Mouse (Mus musculus) CH12.LX (cell line): ENCODE data around the gene Arhgap25. TPM values are rescaled to one million over a fixed set of nuclear protein-coding genes. Genes with fewer than 3 reads are reported as not detected.

Source experiments
- DNase-seq: peaks from one replicate; pipeline ENCODE4 v3.0.0-alpha.2; 2013; ENCODE audit errors: extremely low read depth
- H3K27ac ChIP-seq: 2 replicates; pipeline ENCODE4 v1.5.1; 2012; ENCODE audit warnings: low read depth, mild to moderate bottlenecking, control low read depth, moderate library complexity; ENCODE audit not compliant: insufficient read depth
- H3K27me3 ChIP-seq: replicated peaks from 2 replicates; pipeline ENCODE3; 2012; ENCODE audit warnings: inconsistent platforms
- H3K36me3 ChIP-seq, 2 experiments: replicated peaks in 1 of 2; 2 replicates each; pipeline versions ENCODE3 to v1.6.1; 2012; ENCODE audit warnings: inconsistent platforms in 1 of 2, low read length in 1 of 2, mild to moderate bottlenecking in 1 of 2, mixed read lengths in 1 of 2, moderate library complexity in 1 of 2; ENCODE audit not compliant: control insufficient read depth in 1 of 2, insufficient read depth in 1 of 2
- H3K4me1 ChIP-seq, 2 experiments: 2 replicates each; pipeline ENCODE4 v1.6.1; 2012; ENCODE audit warnings: inconsistent platforms in 1 of 2, moderate library complexity in 1 of 2; ENCODE audit not compliant: insufficient read depth in 2 of 2, control insufficient read depth in 1 of 2
- H3K4me2 ChIP-seq: 2 replicates; pipeline ENCODE4 v1.6.1; 2012; ENCODE audit warnings: low read depth, mild to moderate bottlenecking, control low read depth; ENCODE audit not compliant: poor library complexity, insufficient read depth, severe bottlenecking
- H3K4me3 ChIP-seq, 3 experiments: fragments of 150-350 bp in 1 of 3; sonication (generic) in 1 of 3; replicated peaks in 1 of 3; 2 replicates each; pipeline versions ENCODE3 to v1.5.1; 2011 to 2012; ENCODE audit warnings: low read depth in 2 of 3, low read length in 2 of 3, mild to moderate bottlenecking in 2 of 3, moderate library complexity in 2 of 3, control low read depth in 1 of 3, improper control_type of control experiment in 1 of 3, inconsistent platforms in 1 of 3, mixed read lengths in 1 of 3; ENCODE audit not compliant: poor library complexity in 1 of 3
- H3K79me2 ChIP-seq: replicated peaks from 2 replicates; pipeline ENCODE4 v1.6.1; 2012; ENCODE audit warnings: mild to moderate bottlenecking, moderate library complexity; ENCODE audit not compliant: control insufficient read depth, poor library complexity, insufficient read depth, severe bottlenecking; ENCODE audit errors: extremely low read depth
- H3K9ac ChIP-seq: 2 replicates; pipeline ENCODE4 v1.6.1; 2012; ENCODE audit warnings: low read depth, mild to moderate bottlenecking, control low read depth, moderate library complexity; ENCODE audit not compliant: insufficient read depth
- H3K9me3 ChIP-seq: replicated peaks from 2 replicates; pipeline ENCODE3; 2012; ENCODE audit warnings: low read length, inconsistent platforms, mixed read lengths
- BHLHE40 ChIP-seq: IDR thresholded peaks from 2 replicates; pipeline ENCODE4 v1.6.1; 2011; ENCODE audit warnings: mild to moderate bottlenecking, low read depth, low read length, improper control_type of control experiment
- CHD1 ChIP-seq: IDR thresholded peaks from 2 replicates; pipeline ENCODE4 v1.6.1; 2012; ENCODE audit warnings: low read depth, low read length, improper control_type of control experiment, inconsistent platforms
- CHD2 ChIP-seq: IDR thresholded peaks from 2 replicates; pipeline ENCODE4 v1.6.1; 2011; ENCODE audit warnings: low read length, improper control_type of control experiment
- CTCF ChIP-seq, 2 experiments: IDR thresholded peaks in 1 of 2; conservative IDR thresholded peaks in 1 of 2; 2 replicates each; pipeline ENCODE4 v1.5.1; 2011 to 2012; ENCODE audit warnings: low read depth in 2 of 2, low read length in 2 of 2, improper control_type of control experiment in 1 of 2, inconsistent platforms in 1 of 2, mild to moderate bottlenecking in 1 of 2, moderate library complexity in 1 of 2
- E2F4 ChIP-seq: IDR thresholded peaks from 2 replicates; pipeline ENCODE4 v1.6.1; 2011; ENCODE audit warnings: low read depth, low read length, improper control_type of control experiment; ENCODE audit not compliant: insufficient replicate concordance
- ELF1 ChIP-seq: IDR thresholded peaks from 2 replicates; pipeline ENCODE4 v1.6.1; 2014; ENCODE audit warnings: low read depth, mild to moderate bottlenecking, inconsistent platforms, low read length, improper control_type of control experiment
- EP300 ChIP-seq: IDR thresholded peaks from 2 replicates; pipeline ENCODE4 v1.6.1; 2011; ENCODE audit warnings: low read length, improper control_type of control experiment
- ETS1 ChIP-seq: conservative IDR thresholded peaks from 2 replicates; pipeline ENCODE4 v1.6.1; 2012; ENCODE audit warnings: low read depth, mild to moderate bottlenecking, inconsistent platforms, low read length, improper control_type of control experiment, moderate library complexity
- GABPA ChIP-seq: IDR thresholded peaks from 2 replicates; pipeline ENCODE4 v1.6.1; 2012; ENCODE audit warnings: low read depth, low read length, improper control_type of control experiment, inconsistent platforms; ENCODE audit not compliant: insufficient replicate concordance
- HCFC1 ChIP-seq: IDR thresholded peaks from 2 replicates; pipeline ENCODE4 v1.6.1; 2012; ENCODE audit warnings: low read depth, mild to moderate bottlenecking, inconsistent platforms, low read length, improper control_type of control experiment
- IRF4 ChIP-seq: IDR thresholded peaks from 2 replicates; pipeline ENCODE4 v1.6.1; 2014; ENCODE audit warnings: low read depth, mild to moderate bottlenecking, inconsistent platforms, low read length, improper control_type of control experiment
- JUN ChIP-seq: IDR thresholded peaks from 2 replicates; pipeline ENCODE4 v1.6.1; 2011; ENCODE audit warnings: low read depth, mild to moderate bottlenecking, low read length, improper control_type of control experiment, moderate library complexity; ENCODE audit not compliant: insufficient read depth
- JUND ChIP-seq: conservative IDR thresholded peaks from 2 replicates; pipeline ENCODE4 v1.6.1; 2011; ENCODE audit warnings: low read depth, low read length, improper control_type of control experiment
- KAT2A ChIP-seq: IDR thresholded peaks from 2 replicates; pipeline ENCODE4 v1.6.1; 2012; ENCODE audit warnings: low read length, improper control_type of control experiment, inconsistent platforms; ENCODE audit not compliant: insufficient replicate concordance
- MAFK ChIP-seq: IDR thresholded peaks from 2 replicates; pipeline ENCODE4 v1.6.1; 2011; ENCODE audit warnings: low read length, improper control_type of control experiment; ENCODE audit not compliant: insufficient replicate concordance
- MAX ChIP-seq: IDR thresholded peaks from 2 replicates; pipeline ENCODE4 v1.6.1; 2011; ENCODE audit warnings: low read length, improper control_type of control experiment
- MAZ ChIP-seq: IDR thresholded peaks from 2 replicates; pipeline ENCODE4 v1.6.1; 2012; ENCODE audit warnings: low read depth, mild to moderate bottlenecking, inconsistent platforms, low read length, improper control_type of control experiment, moderate library complexity
- MEF2A ChIP-seq: IDR thresholded peaks from 2 replicates; pipeline ENCODE4 v1.6.1; 2014; ENCODE audit warnings: low read depth, mild to moderate bottlenecking, inconsistent platforms, low read length, improper control_type of control experiment, borderline replicate concordance
- MXI1 ChIP-seq: IDR thresholded peaks from 2 replicates; pipeline ENCODE4 v1.6.1; 2011; ENCODE audit warnings: mild to moderate bottlenecking, low read depth, low read length, improper control_type of control experiment
- MYC ChIP-seq: IDR thresholded peaks from 2 replicates; pipeline ENCODE4 v1.6.1; 2011; ENCODE audit warnings: low read depth, mild to moderate bottlenecking, improper control_type of control experiment, low read length
- NELFE ChIP-seq: IDR thresholded peaks from 2 replicates; pipeline ENCODE4 v1.6.1; 2011; ENCODE audit warnings: low read depth, low read length, improper control_type of control experiment
- NRF1 ChIP-seq: IDR thresholded peaks from 2 replicates; pipeline ENCODE4 v1.6.1; 2014; ENCODE audit warnings: low read depth, mild to moderate bottlenecking, inconsistent platforms, low read length, improper control_type of control experiment, moderate library complexity
- PAX5 ChIP-seq: IDR thresholded peaks from 2 replicates; pipeline ENCODE4 v1.6.1; 2012; ENCODE audit warnings: low read length, inconsistent platforms, mixed read lengths
- POLR2A ChIP-seq: IDR thresholded peaks from 2 replicates; pipeline ENCODE4 v1.6.1; 2011; ENCODE audit warnings: low read depth, mild to moderate bottlenecking, improper control_type of control experiment, low read length
- POLR2AphosphoS2 ChIP-seq: IDR thresholded peaks from 2 replicates; pipeline ENCODE4 v1.6.1; 2011; ENCODE audit warnings: low read depth, low read length, improper control_type of control experiment
- RAD21 ChIP-seq: IDR thresholded peaks from 2 replicates; pipeline ENCODE4 v1.6.1; 2011; ENCODE audit warnings: low read depth, mild to moderate bottlenecking, low read length, improper control_type of control experiment, moderate library complexity
- RCOR1 ChIP-seq: conservative IDR thresholded peaks from 2 replicates; pipeline ENCODE4 v1.6.1; 2012; ENCODE audit warnings: low read depth, mild to moderate bottlenecking, inconsistent platforms, low read length, improper control_type of control experiment
- SIN3A ChIP-seq: IDR thresholded peaks from 2 replicates; pipeline ENCODE4 v1.6.1; 2012; ENCODE audit warnings: low read length, improper control_type of control experiment, inconsistent platforms
- SMC3 ChIP-seq: IDR thresholded peaks from 2 replicates; pipeline ENCODE4 v1.6.1; 2011; ENCODE audit warnings: low read depth, low read length, improper control_type of control experiment
- TBP ChIP-seq: conservative IDR thresholded peaks from 2 replicates; pipeline ENCODE4 v1.6.1; 2011; ENCODE audit warnings: low read depth, low read length, improper control_type of control experiment
- TCF12 ChIP-seq: IDR thresholded peaks from 2 replicates; pipeline ENCODE4 v1.6.1; 2014; ENCODE audit warnings: low read depth, mild to moderate bottlenecking, inconsistent platforms, low read length, improper control_type of control experiment
- UBTF ChIP-seq: IDR thresholded peaks from 2 replicates; pipeline ENCODE4 v1.6.1; 2012; ENCODE audit warnings: low read depth, mild to moderate bottlenecking, inconsistent platforms, low read length, improper control_type of control experiment, moderate library complexity
- USF1 ChIP-seq: IDR thresholded peaks from 2 replicates; pipeline ENCODE4 v1.6.1; 2014; ENCODE audit warnings: low read depth, mild to moderate bottlenecking, inconsistent platforms, low read length, improper control_type of control experiment
- USF2 ChIP-seq: conservative IDR thresholded peaks from 2 replicates; pipeline ENCODE4 v1.6.1; 2011; ENCODE audit warnings: low read depth, low read length, improper control_type of control experiment
- ZC3H11A ChIP-seq: IDR thresholded peaks from 2 replicates; pipeline ENCODE4 v1.6.1; 2012; ENCODE audit warnings: low read depth, mild to moderate bottlenecking, inconsistent platforms, low read length, improper control_type of control experiment
- ZKSCAN1 ChIP-seq: IDR thresholded peaks from 2 replicates; pipeline ENCODE4 v1.6.1; 2012; ENCODE audit warnings: low read depth, inconsistent platforms, low read length, improper control_type of control experiment, borderline replicate concordance
- ZMIZ1 ChIP-seq: IDR thresholded peaks from 2 replicates; pipeline ENCODE4 v1.6.1; 2012; ENCODE audit warnings: low read depth, mild to moderate bottlenecking, inconsistent platforms, low read length, improper control_type of control experiment
- ZNF384 ChIP-seq: IDR thresholded peaks from 2 replicates; pipeline ENCODE4 v1.6.1; 2012; ENCODE audit warnings: low read depth, low read length, improper control_type of control experiment, inconsistent platforms
- dilution Hi-C: fragments of 300-500 bp; cut with MboI; formaldehyde crosslinking; loops from 2 replicates; pipeline ENCODE4 v1.14.3; 2020; ENCODE audit warnings: low sequenced_read_pairs; ENCODE audit not compliant: extremely low pct_unique_long_range_greater_than_20kb, extremely low pct_ligation_motif_present
- in situ Hi-C: fragments of 300-500 bp; cut with MboI; formaldehyde crosslinking; loops from 3 replicates; pipeline ENCODE4 v1.14.3; 2019; ENCODE audit warnings: low sequenced_read_pairs, low pct_ligation_motif_present, low pct_unique_long_range_greater_than_20kb, mixed read lengths
- polyA plus RNA-seq: library from polyadenylated mRNA; unstranded; fragments of >175 nt; gene quantifications from 2 replicates; pipeline ENCODE4 v1.2.1, GENCODE M21; 2012; ENCODE audit warnings: low read depth; ENCODE audit not compliant: insufficient read length
- total RNA-seq, 2 experiments: library from RNA; depleted of rRNA; stranded (reverse); fragments of 300-350 nt in 1 of 2; fragments of >200 nt in 1 of 2; gene quantifications; 2 replicates each; pipeline ENCODE4 v1.2.3; 2012 to 2014

The Arhgap25 gene
- total RNA-seq (2012; rRNA removed) (9.3 and 11.7 TPM in 2 replicates), total RNA-seq (2014; rRNA removed) (11.2 and 12.5 TPM in 2 replicates), polyA plus RNA-seq (16.5 TPM in 2 replicates)

GRCm38 (mm10) chr6:87532953-87533710 is at the start of gene Arhgap25:
TSS of gene Arhgap25 (minus strand) at chr6:87533259.
- TF ChIP-seq ZMIZ1 (peak; percentile 43; the same call in 1 of the 2 replicates), USF1 (peak; percentile 73), CHD1 (peak; percentile 63; the same call in 1 of the 2 replicates), NELFE (peak; percentile 48; the same call in 1 of the 2 replicates), PAX5 (no peak), KAT2A (no peak), ZKSCAN1 (no peak), HCFC1 (peak; percentile 51), E2F4 (no peak), MEF2A (peak; percentile 23; the same call in 1 of the 2 replicates), ETS1 (peak; percentile 67), USF2 (peak; percentile 56), POLR2A (peak; percentile 58), GABPA (no peak), SMC3 (no peak), POLR2AphosphoS2 (peak; percentile 56; the same call in 1 of the 2 replicates), RCOR1 (no peak), MAX (peak; percentile 86), NRF1 (no peak), RAD21 (no peak; the same call in 1 of the 2 replicates), ZC3H11A (no peak), CHD2 (no peak), TBP (no peak; the same call in 1 of the 2 replicates), MYC (peak; percentile 89), ZNF384 (peak; percentile 95), MXI1 (peak; percentile 98), ELF1 (peak; percentile 72), MAFK (no peak), TCF12 (peak; percentile 53; the same call in 1 of the 2 replicates), MAZ (peak; percentile 58; the same call in 1 of the 2 replicates), IRF4 (peak; percentile 46; the same call in 1 of the 2 replicates), CTCF (conservative IDR thresholded peaks at IDR 0.05 in 1 of 2, IDR thresholded peaks at IDR 0.05 in 1 of 2; ENCODE audit: low read depth in 2 of 2, low read length in 2 of 2) (no peak), BHLHE40 (peak; percentile 64), SIN3A (peak; percentile 74), JUN (no peak), JUND (no peak), EP300 (peak; percentile 45; the same call in 1 of the 2 replicates), UBTF (no peak)
- H3K27me3 ChIP-seq, result peaks cover 7% of the 10 kb centered on the region
- peak within 1 kb of the TSS; percentile 63 for H3K4me2 ChIP-seq
- H3K36me3 ChIP-seq, result peaks cover 4 to 17% of the 10 kb centered on the region in 2 experiments
- in situ Hi-C loops (no loop called here), dilution Hi-C loops (no loop called here)
- peak within 1 kb of the TSS; percentile 69 to 97 (median 70) for H3K4me3 ChIP-seq
- H3K4me1 ChIP-seq, result peaks cover 12 to 61% of the 10 kb centered on the region in 2 experiments
- H3K79me2 ChIP-seq, result peaks cover 18% of the 10 kb centered on the region
- H3K27ac ChIP-seq, result peak within 1 kb of the TSS; percentile 76
- peak within 1 kb of the TSS; percentile 59 for H3K9ac ChIP-seq
- DNase-seq, result peak; percentile 79
- no peaks in the 10 kb centered on the region for H3K9me3 ChIP-seq
